Mouse (Mus musculus) B cell, adult 67 days (primary cell): ENCODE results near the gene Pir. TPM values are rescaled to one million over a fixed set of nuclear protein-coding genes. Genes with fewer than 3 reads are reported as not detected.

ENCODE experiments used
- total RNA-seq, 2 experiments: library from RNA; stranded (reverse); gene quantifications; 4 replicates each; pipeline ENCODE4 v1.2.4; 2023

Pir gene
- total RNA-seq, result not detected

DNA sequence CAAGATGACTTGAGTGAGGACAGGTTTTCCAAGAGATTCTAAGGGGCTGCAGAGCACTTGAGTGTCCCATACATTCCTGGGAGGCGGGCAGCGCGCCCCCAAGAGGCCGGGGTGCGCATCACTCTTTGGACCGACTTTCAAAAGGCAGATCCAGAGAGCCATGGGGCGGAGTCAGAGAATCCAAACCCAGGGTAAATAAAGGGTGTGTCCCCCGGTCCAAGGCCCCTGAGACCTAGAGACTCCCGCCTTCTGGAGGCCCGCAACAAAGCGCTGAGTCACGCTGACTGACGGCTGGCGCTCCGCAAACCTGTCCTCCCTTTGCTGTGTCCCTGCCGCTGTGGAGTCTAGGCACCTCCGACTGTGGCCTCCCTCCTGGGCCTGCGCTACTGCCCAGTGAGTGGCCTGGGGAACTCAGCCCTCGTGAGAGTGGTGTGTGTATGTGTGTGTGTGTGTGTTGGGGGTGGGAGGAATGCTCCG lies at the start of gene Pir:
Gene Pir (plus strand): TSS at position 87 of the 477 bp plus-strand sequence.

DNA sequence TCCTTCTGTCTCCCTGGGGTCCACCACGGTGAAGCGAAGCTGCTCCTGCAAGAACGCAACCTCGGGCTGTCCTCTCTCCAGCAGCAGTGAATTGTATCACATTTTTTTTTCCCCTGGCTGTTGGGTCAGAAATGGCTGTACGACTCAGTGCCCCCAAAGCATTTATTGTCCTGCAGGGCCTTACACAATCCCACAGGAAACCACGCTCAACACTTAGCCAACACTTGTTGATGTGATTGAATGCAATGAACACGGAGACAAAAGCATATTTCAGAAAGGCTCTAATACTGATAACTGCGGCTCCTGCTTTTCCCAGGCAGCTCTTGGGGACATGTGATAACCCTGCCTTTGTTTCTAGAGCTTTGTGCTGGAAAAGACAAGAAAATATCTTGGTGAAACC lies 11.1 kb upstream of the Pir start, which contains the start of gene Bmx:
Gene Bmx (minus strand): TSS at position 137 of the 400 bp plus-strand sequence.

DNA sequence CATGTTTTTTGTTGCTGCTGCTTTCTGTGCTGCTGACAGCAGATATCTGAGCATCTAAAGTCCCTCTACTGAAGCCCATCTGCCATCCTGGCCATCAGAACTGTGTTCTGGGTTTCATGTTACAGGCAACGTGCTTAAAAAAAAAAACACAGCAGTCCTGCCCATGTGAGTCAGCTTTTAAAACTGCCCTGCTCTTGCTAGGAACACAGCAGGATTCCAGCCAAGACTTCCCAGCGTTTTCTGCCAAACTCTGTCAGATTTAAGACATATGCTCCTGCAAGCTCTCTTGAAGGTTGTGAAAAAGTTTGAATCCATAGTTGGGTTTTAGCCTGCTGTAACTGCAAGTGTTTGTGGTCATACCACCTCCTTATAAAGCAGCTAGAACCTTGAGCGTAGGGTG lies 103.9 kb downstream of the Pir start, which contains the start of gene Vegfd:
Gene Vegfd (plus strand): TSS at position 298 of the 400 bp plus-strand sequence.

DNA sequence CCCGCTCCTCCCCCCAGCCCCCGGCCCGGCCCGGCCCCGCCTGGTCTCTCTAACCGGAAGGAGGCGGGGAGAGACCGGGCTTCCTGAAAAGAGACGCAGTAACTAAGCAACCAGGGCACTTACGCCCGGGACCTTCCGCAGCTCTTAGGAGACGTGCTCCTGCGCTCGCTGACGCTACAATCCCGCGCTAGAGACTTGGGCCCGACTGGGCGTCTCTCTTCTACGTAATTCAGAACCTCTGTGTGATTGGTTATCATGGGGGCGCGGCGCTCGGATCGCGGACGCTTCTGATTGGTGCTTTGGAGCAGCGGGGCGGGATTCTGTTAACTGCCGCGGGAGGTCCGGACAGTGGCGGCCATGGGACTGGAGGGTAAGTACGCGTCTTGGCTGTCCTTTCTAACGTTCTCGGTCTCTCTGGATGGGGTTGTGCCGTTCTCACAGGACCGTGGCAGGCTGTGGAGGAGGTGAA lies 150.3 kb downstream of the Pir start, which contains the start of gene Piga:
Gene Piga (plus strand): TSS at position 317 of the 469 bp plus-strand sequence.

Other genes starting within 250 kb of the Pir start
- gene Car5b, start 241.4 kb upstream of the Pir start, total RNA-seq, result under 1 TPM in 1 of 2 experiments, not detected in 1; 0.27 TPM
- 10 to 100 TPM; 14.0 to 14.3 TPM for gene Siah1b, start 192.9 kb upstream of the Pir start, total RNA-seq
- not detected for gene Cltrn, start 180.5 kb upstream of the Pir start, total RNA-seq
- not detected for gene Ace2, start 130.0 kb upstream of the Pir start, total RNA-seq
- gene Bmx, start 11.2 kb upstream of the Pir start, total RNA-seq, result not detected
- gene Vegfd, start 104.0 kb downstream of the Pir start, total RNA-seq, result not detected
- gene Piga, start 150.4 kb downstream of the Pir start, total RNA-seq, result 10 to 100 TPM; 15.4 to 17.2 TPM
- gene Asb11, start 167.6 kb downstream of the Pir start, total RNA-seq, result not detected
- not detected for gene Asb9, start 237.0 kb downstream of the Pir start, total RNA-seq